17 mouse cellular contexts compared by ENCODE assay signal in genomic region chr13:43015768-43016167, GRCm38 (mm10).
A peak's percentile ranks its signal among the peaks of the same experiment; 100 is the strongest.
DNase-seq lines count a peak whose midpoint lies in the region; ATAC-seq and TF ChIP-seq lines count a peak whose summit lies in the region.
"Had no signal": no experiment of that assay in that cellular context is flagged by ENCODE, and none has a peak within 500 bp of the region (broad histone marks: within the 10 kb centered on the region; RNA-seq: fewer than 3 reads in every experiment).

No protein-coding gene starts in this region.

- H3K27ac ChIP-seq in limb, embryonic 12.5 days = no peak overlapping the region
- H3K27ac ChIP-seq in limb, embryonic 10.5 days = no peak overlapping the region
- H3K27ac ChIP-seq: embryonic facial prominence, embryonic 10.5 days; embryonic facial prominence, embryonic 12.5 days; forebrain, embryonic 13.5 days had no signal

- 0 out of 2 replicates have a peak, but pooled peaks have one; percentile 66 for ATAC-seq in limb, embryonic 12.5 days (ENCODE audit: insufficient number of reproducible peaks, insufficient read depth, low FRiP score, low TSS enrichment, low read depth)
- ATAC-seq: forebrain, embryonic 13.5 days; forebrain, postnatal 0 days had no signal

- no peak overlapping the region for H3K4me3 ChIP-seq in limb, embryonic 12.5 days (replicated peaks)
- no peak overlapping the region for H3K4me3 ChIP-seq in limb, embryonic 10.5 days
- H3K4me3 ChIP-seq: embryonic facial prominence, embryonic 10.5 days; embryonic facial prominence, embryonic 12.5 days; forebrain, embryonic 13.5 days had no signal

- TF ChIP-seq CTCF in brain, embryonic 14.5 days (IDR thresholded peaks at IDR 0.05; ENCODE audit: borderline replicate concordance, extremely low read depth, insufficient read depth, insufficient read length) = no peak

- H3K36me3 ChIP-seq in limb, embryonic 12.5 days = no peaks in the 10 kb centered on the region
- no peaks in the 10 kb centered on the region for H3K36me3 ChIP-seq in limb, embryonic 10.5 days
- H3K36me3 ChIP-seq: embryonic facial prominence, embryonic 10.5 days; embryonic facial prominence, embryonic 12.5 days had no signal

- H3K4me1 ChIP-seq in limb, embryonic 12.5 days (replicated peaks) = peaks cover 6% of the 10 kb centered on the region; the same call in 1 of the 2 replicates
- peaks cover 4% of the 10 kb centered on the region; the same call in 1 of the 2 replicates for H3K4me1 ChIP-seq in limb, embryonic 10.5 days
- H3K4me1 ChIP-seq: embryonic facial prominence, embryonic 12.5 days had no signal

- H3K27me3 ChIP-seq in limb, embryonic 12.5 days = no peaks in the 10 kb centered on the region
- H3K27me3 ChIP-seq in limb, embryonic 10.5 days (ENCODE audit: low read depth, poor library complexity, severe bottlenecking) = no peaks in the 10 kb centered on the region
- H3K27me3 ChIP-seq: embryonic facial prominence, embryonic 12.5 days; forebrain, embryonic 13.5 days had no signal

- 45% methylated on average over 6 of the region's 6 CpGs for WGBS in limb, embryonic 12.5 days
- 84% methylated on average over 6 of the region's 6 CpGs for WGBS in limb, embryonic 10.5 days

- no peak overlapping the region for H3K9ac ChIP-seq in limb, embryonic 12.5 days (replicated peaks)
- H3K9ac ChIP-seq: embryonic facial prominence, embryonic 12.5 days; forebrain, embryonic 13.5 days; forebrain, postnatal 0 days had no signal

- no peak overlapping the region for H3K4me2 ChIP-seq in limb, embryonic 12.5 days
- H3K4me2 ChIP-seq: embryonic facial prominence, embryonic 12.5 days; forebrain, embryonic 13.5 days had no signal

- H3K9me3 ChIP-seq in limb, embryonic 12.5 days = no peaks in the 10 kb centered on the region
- H3K9me3 ChIP-seq in limb, embryonic 10.5 days (replicated peaks) = no peaks in the 10 kb centered on the region
- H3K9me3 ChIP-seq: embryonic facial prominence, embryonic 10.5 days; embryonic facial prominence, embryonic 12.5 days had no signal

- no peak for TF ChIP-seq POLR2A in brain, embryonic 14.5 days (IDR thresholded peaks at IDR 0.05; ENCODE audit: borderline replicate concordance, extremely low read depth, insufficient read depth, insufficient read length, poor library complexity, severe bottlenecking)

- no peak for DNase-seq in limb, embryonic 10.5 days (ENCODE audit: low spot score)
- peak; percentile 64 for DNase-seq in brain, embryonic 14.5 days (ENCODE audit: low read depth)
- DNase-seq in forelimb bud, embryonic 11.5 days (ENCODE audit: low read depth, low spot score) = peak; percentile 13
- no peak for DNase-seq in urinary bladder, adult 18-20 months (ENCODE audit: low spot score in 2 of 2)
- DNase-seq: adrenal gland, adult 2 months; adrenal gland, postnatal 10 days; adrenal gland, postnatal 25 days; cerebellum, adult 11-12 months; cerebellum, adult 2 months; cerebellum, adult 9-10 months; cerebellum, postnatal 10 days; cerebellum, postnatal 25 days; forebrain, postnatal 0 days had no signal

Comparison
In these comparisons a context has a peak if more than half of its experiments do, and no peak if none do; other contexts are left out.
1. DNase-seq: peak in brain, embryonic 14.5 days (single experiment) and forelimb bud, embryonic 11.5 days (single experiment); none in limb, embryonic 10.5 days (single experiment) and urinary bladder, adult 18-20 months (0 of 2).